Mouse (Mus musculus) cerebellum, adult 8-10 months (tissue): ENCODE data around the gene Rarg.

Experiments
- DNase-seq: peaks from one replicate; pipeline ENCODE4 v3.0.0; 2022

The Rarg gene

GRCm38 (mm10) chr15:102257202-102258075, at the start of gene Rarg:
Rarg (minus strand) TSS chr15:102257517.
- DNase-seq: peak; percentile 71

GRCm38 (mm10) chr15:102302542-102302941, 45.2 kb upstream of the Rarg start:
- no peak for DNase-seq

GRCm38 (mm10) chr15:102296368-102297006, 39.2 kb upstream of the Rarg start:
- no peak for DNase-seq

- peak; percentile 91 for DNase-seq
Observed at GRCm38 (mm10) chr15:102295633-102296367, 38.5 kb upstream of the Rarg start, which contains the start of gene Espl1. Espl1 (plus strand) TSS chr15:102296266.

- peak; percentile 20 for DNase-seq
Observed at GRCm38 (mm10) chr15:102287395-102287794, 30.1 kb upstream of the Rarg start.

- DNase-seq: no peak
Observed at GRCm38 (mm10) chr15:102283648-102284047, 26.3 kb upstream of the Rarg start.

- no peak for DNase-seq
Observed at GRCm38 (mm10) chr15:102282463-102283292, 25.4 kb upstream of the Rarg start.

GRCm38 (mm10) chr15:102280623-102281022, 23.3 kb upstream of the Rarg start:
- peak; percentile 18 for DNase-seq

- DNase-seq: peak; percentile 27
Observed at GRCm38 (mm10) chr15:102279783-102280520, 22.6 kb upstream of the Rarg start.

- DNase-seq: peak; percentile 87
Observed at GRCm38 (mm10) chr15:102279092-102279782, 21.9 kb upstream of the Rarg start, which contains the start of gene Mfsd5. Mfsd5 (plus strand) TSS chr15:102279454.

GRCm38 (mm10) chr15:102278726-102279091, 21.4 kb upstream of the Rarg start:
- DNase-seq: no peak

GRCm38 (mm10) chr15:102273982-102274716, 16.8 kb upstream of the Rarg start:
- DNase-seq: no peak

- DNase-seq: no peak
Observed at GRCm38 (mm10) chr15:102271441-102271840, 14.1 kb upstream of the Rarg start.

- DNase-seq: no peak
Observed at GRCm38 (mm10) chr15:102270274-102270960, 13.1 kb upstream of the Rarg start, which contains the start of gene Gm9918. Gm9918 (plus strand) TSS chr15:102270563.

GRCm38 (mm10) chr15:102265548-102265947, 8.2 kb upstream of the Rarg start:
- no peak for DNase-seq

GRCm38 (mm10) chr15:102263037-102263436, 5.7 kb upstream of the Rarg start:
- DNase-seq: no peak

GRCm38 (mm10) chr15:102262582-102262981, 5.3 kb upstream of the Rarg start:
- DNase-seq: no peak

- DNase-seq: no peak
Observed at GRCm38 (mm10) chr15:102258581-102259253, 1.4 kb upstream of the Rarg start.

GRCm38 (mm10) chr15:102258076-102258470, 756 bp upstream of the Rarg start:
- DNase-seq: peak; percentile 57
